Mouse (Mus musculus): ENCODE results near the gene Zbtb4. TPM values are rescaled to one million over a fixed set of nuclear protein-coding genes. Genes with fewer than 3 reads are reported as not detected.
A peak's percentile ranks its signal among the peaks of the same experiment; 100 is the strongest.
"Not testable (repeated sequence)": the region's sequence is repeated elsewhere in the genome, so short reads cannot be mapped to it uniquely, and the experiment has no call there.

Gene Zbtb4
- 250 TPM in 1 of 2 replicates, not detected in the other for polyA plus RNA-seq (2012; ENCODE audit: insufficient read depth, insufficient read length, low replicate concordance, missing spikeins)

- Histone ChIP-seq H3K4me3 (ENCODE audit: insufficient read depth, low read depth, low read length) (peak within 1 kb of the TSS; percentile 99), H3K27ac (ENCODE audit: insufficient read depth, low read depth, low read length) (peak within 1 kb of the TSS; percentile 96), H3K4me1 (ENCODE audit: control insufficient read depth, insufficient read depth, low read length) (peaks cover 28% of the 10 kb centered on the region)
- whole genome bisulfite sequencing, result 11% methylated on average over 42 of the region's 55 CpGs
- TF ChIP-seq CTCF (IDR thresholded peaks at IDR 0.05; ENCODE audit: insufficient read depth, low read depth, low read length), result no peak
- TF ChIP-seq POLR2A (IDR thresholded peaks at IDR 0.05; ENCODE audit: insufficient read depth, low read depth, low read length), result peak; percentile 30; the same call in 1 of the 2 replicates
Measured at GRCm38 (mm10) chr11:69765221-69766125, at the start of gene Zbtb4. Gene Zbtb4 (plus strand): TSS chr11:69765912.

- 51% methylated on average over 5 of the region's 5 CpGs for WGBS
- no peak overlapping the region for H3K27ac ChIP-seq (ENCODE audit: insufficient read depth, low read depth, low read length)
- TF ChIP-seq CTCF (IDR thresholded peaks at IDR 0.05; ENCODE audit: insufficient read depth, low read depth, low read length) (no peak), POLR2A (IDR thresholded peaks at IDR 0.05; ENCODE audit: insufficient read depth, low read depth, low read length) (no peak)
- H3K4me1 ChIP-seq (ENCODE audit: control insufficient read depth, insufficient read depth, low read length), result no peaks in the 10 kb centered on the region
- no peak overlapping the region for H3K4me3 ChIP-seq (ENCODE audit: insufficient read depth, low read depth, low read length)
Measured at GRCm38 (mm10) chr11:69715929-69716328, 49.8 kb upstream of the Zbtb4 start.

GRCm38 (mm10) chr11:69716953-69717352 is 48.8 kb upstream of the Zbtb4 start:
- TF ChIP-seq CTCF (IDR thresholded peaks at IDR 0.05; ENCODE audit: insufficient read depth, low read depth, low read length) (no peak), POLR2A (IDR thresholded peaks at IDR 0.05; ENCODE audit: insufficient read depth, low read depth, low read length) (no peak)
- Histone ChIP-seq H3K4me1 (ENCODE audit: control insufficient read depth, insufficient read depth, low read length) (no peaks in the 10 kb centered on the region), H3K4me3 (ENCODE audit: insufficient read depth, low read depth, low read length) (no peak overlapping the region), H3K27ac (ENCODE audit: insufficient read depth, low read depth, low read length) (no peak overlapping the region)
- 81% methylated on average over 4 of the region's 4 CpGs for WGBS

- Histone ChIP-seq H3K4me3 (ENCODE audit: insufficient read depth, low read depth, low read length) (no peak overlapping the region), H3K27ac (ENCODE audit: insufficient read depth, low read depth, low read length) (no peak overlapping the region), H3K4me1 (ENCODE audit: control insufficient read depth, insufficient read depth, low read length) (no peaks in the 10 kb centered on the region)
- no peak for TF ChIP-seq CTCF (IDR thresholded peaks at IDR 0.05; ENCODE audit: insufficient read depth, low read depth, low read length)
- TF ChIP-seq POLR2A (IDR thresholded peaks at IDR 0.05; ENCODE audit: insufficient read depth, low read depth, low read length), result no peak
- 37% methylated on average over 15 of the region's 15 CpGs for WGBS
Measured at GRCm38 (mm10) chr11:69718661-69719060, 47.1 kb upstream of the Zbtb4 start.

- no peaks in the 10 kb centered on the region for H3K4me1 ChIP-seq (ENCODE audit: control insufficient read depth, insufficient read depth, low read length)
- WGBS, result 73% methylated on average over 6 of the region's 6 CpGs
- TF ChIP-seq POLR2A (IDR thresholded peaks at IDR 0.05; ENCODE audit: insufficient read depth, low read depth, low read length) (no peak), CTCF (IDR thresholded peaks at IDR 0.05; ENCODE audit: insufficient read depth, low read depth, low read length) (no peak)
- no peak overlapping the region for H3K4me3 ChIP-seq (ENCODE audit: insufficient read depth, low read depth, low read length)
- H3K27ac ChIP-seq (ENCODE audit: insufficient read depth, low read depth, low read length), result no peak overlapping the region
Measured at GRCm38 (mm10) chr11:69719423-69719822, 46.3 kb upstream of the Zbtb4 start.

- H3K27ac ChIP-seq (ENCODE audit: insufficient read depth, low read depth, low read length), result no peak overlapping the region
- TF ChIP-seq CTCF (IDR thresholded peaks at IDR 0.05; ENCODE audit: insufficient read depth, low read depth, low read length) (no peak), POLR2A (IDR thresholded peaks at IDR 0.05; ENCODE audit: insufficient read depth, low read depth, low read length) (no peak)
- 80% methylated on average over 6 of the region's 6 CpGs for WGBS
- no peak overlapping the region for H3K4me3 ChIP-seq (ENCODE audit: insufficient read depth, low read depth, low read length)
- no peaks in the 10 kb centered on the region for H3K4me1 ChIP-seq (ENCODE audit: control insufficient read depth, insufficient read depth, low read length)
Measured at GRCm38 (mm10) chr11:69720852-69721251, 44.9 kb upstream of the Zbtb4 start.

- no peak overlapping the region for H3K27ac ChIP-seq (ENCODE audit: insufficient read depth, low read depth, low read length)
- no peak overlapping the region for H3K4me3 ChIP-seq (ENCODE audit: insufficient read depth, low read depth, low read length)
- no peaks in the 10 kb centered on the region for H3K4me1 ChIP-seq (ENCODE audit: control insufficient read depth, insufficient read depth, low read length)
- WGBS, result 60% methylated on average over 2 of the region's 2 CpGs
- TF ChIP-seq CTCF (IDR thresholded peaks at IDR 0.05; ENCODE audit: insufficient read depth, low read depth, low read length) (no peak), POLR2A (IDR thresholded peaks at IDR 0.05; ENCODE audit: insufficient read depth, low read depth, low read length) (no peak)
Measured at GRCm38 (mm10) chr11:69723074-69723473, 42.6 kb upstream of the Zbtb4 start.

GRCm38 (mm10) chr11:69725951-69726350 is 39.8 kb upstream of the Zbtb4 start:
- no peak overlapping the region for H3K4me3 ChIP-seq (ENCODE audit: insufficient read depth, low read depth, low read length)
- WGBS, result 48% methylated on average over 5 of the region's 5 CpGs

GRCm38 (mm10) chr11:69729063-69729462 is 36.6 kb upstream of the Zbtb4 start:
- 32% methylated on average over 3 of the region's 3 CpGs for WGBS
- H3K4me3 ChIP-seq (ENCODE audit: insufficient read depth, low read depth, low read length), result no peak overlapping the region
- no peaks in the 10 kb centered on the region for H3K4me1 ChIP-seq (ENCODE audit: control insufficient read depth, insufficient read depth, low read length)
- no peak for TF ChIP-seq POLR2A (IDR thresholded peaks at IDR 0.05; ENCODE audit: insufficient read depth, low read depth, low read length)
- no peak for TF ChIP-seq CTCF (IDR thresholded peaks at IDR 0.05; ENCODE audit: insufficient read depth, low read depth, low read length)
- H3K27ac ChIP-seq (ENCODE audit: insufficient read depth, low read depth, low read length), result no peak overlapping the region

More at GRCm38 (mm10) chr11:69725951-69726350, 39.8 kb upstream of the Zbtb4 start:
- no peaks in the 10 kb centered on the region for H3K4me1 ChIP-seq (ENCODE audit: control insufficient read depth, insufficient read depth, low read length)
- no peak overlapping the region for H3K27ac ChIP-seq (ENCODE audit: insufficient read depth, low read depth, low read length)
- TF ChIP-seq POLR2A (IDR thresholded peaks at IDR 0.05; ENCODE audit: insufficient read depth, low read depth, low read length), result no peak
- TF ChIP-seq CTCF (IDR thresholded peaks at IDR 0.05; ENCODE audit: insufficient read depth, low read depth, low read length), result no peak

- not testable (repeated sequence) for H3K4me1 ChIP-seq (ENCODE audit: control insufficient read depth, insufficient read depth, low read length); H3K4me3 ChIP-seq (ENCODE audit: insufficient read depth, low read depth, low read length); H3K27ac ChIP-seq (ENCODE audit: insufficient read depth, low read depth, low read length)
- WGBS, result 90% methylated on average over 2 of the region's 3 CpGs
Measured at GRCm38 (mm10) chr11:69731408-69731807, 34.3 kb upstream of the Zbtb4 start.
